Mouse (Mus musculus): ENCODE measurements around the gene Tfcp2.

- TF ChIP-seq CTCF (IDR thresholded peaks at IDR 0.05; ENCODE audit: low read depth) (no peak), EP300 (IDR thresholded peaks at IDR 0.05; ENCODE audit: low read depth) (no peak)
Measured at GRCm38 (mm10) chr15:100576810-100577209, 25.0 kb upstream of the Tfcp2 start.

Measured in heart, postnatal 0 days (tissue).